Mouse (Mus musculus): Measurements from ENCODE around the gene Chid1.
A peak's percentile ranks its signal among the peaks of the same experiment; 100 is the strongest.

Chid1 gene

GRCm38 (mm10) chr7:141559726-141560325 lies 20.2 kb upstream of the Chid1 start:
- no peak for DNase-seq (ENCODE audit: low spot score in 2 of 2)

DNA sequence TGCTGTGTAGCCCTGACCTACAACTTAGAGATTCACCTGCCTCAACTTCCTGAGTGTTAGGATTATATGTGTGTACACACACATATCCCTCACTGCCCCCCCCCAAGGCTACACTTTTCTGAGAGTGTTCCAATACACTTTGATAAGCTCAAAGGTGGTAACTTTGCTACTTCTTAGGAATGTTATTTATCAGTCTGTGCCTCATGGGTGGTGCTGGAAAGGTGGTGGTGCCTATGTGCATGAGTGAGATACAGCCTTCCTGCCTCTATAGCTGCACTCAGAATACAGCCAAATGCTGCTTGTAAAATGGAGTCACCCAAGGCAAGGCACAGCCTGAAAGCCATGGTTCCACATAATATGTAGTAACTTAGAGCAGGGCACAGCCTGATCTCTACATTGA lies 19.3 kb upstream of the Chid1 start:
- no peak for DNase-seq (ENCODE audit: low spot score in 2 of 2)

GRCm38 (mm10) chr7:141558329-141558776 lies 18.7 kb upstream of the Chid1 start:
- no peak for DNase-seq (ENCODE audit: low spot score in 2 of 2)

DNA sequence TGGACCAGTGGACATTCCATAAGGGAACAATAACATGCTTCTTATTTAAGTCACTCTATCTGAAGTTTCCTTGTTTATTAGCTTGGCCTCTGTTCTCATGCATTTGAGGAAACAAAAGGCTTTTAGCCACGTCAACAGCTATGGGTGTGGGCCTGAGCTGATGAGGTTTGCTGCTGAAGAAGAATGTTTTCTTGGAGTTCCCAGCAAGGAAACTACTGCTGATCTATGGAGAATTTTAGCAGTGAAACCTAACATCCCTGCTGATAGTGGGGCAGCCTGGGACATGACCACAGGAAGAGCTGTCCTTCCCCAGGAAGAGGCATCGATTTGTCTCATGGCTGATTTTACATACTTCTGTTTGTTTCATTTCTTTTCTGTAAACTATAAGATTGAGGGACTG lies 10.8 kb upstream of the Chid1 start:
- DNase-seq (ENCODE audit: low spot score in 2 of 2), result no peak

DNA sequence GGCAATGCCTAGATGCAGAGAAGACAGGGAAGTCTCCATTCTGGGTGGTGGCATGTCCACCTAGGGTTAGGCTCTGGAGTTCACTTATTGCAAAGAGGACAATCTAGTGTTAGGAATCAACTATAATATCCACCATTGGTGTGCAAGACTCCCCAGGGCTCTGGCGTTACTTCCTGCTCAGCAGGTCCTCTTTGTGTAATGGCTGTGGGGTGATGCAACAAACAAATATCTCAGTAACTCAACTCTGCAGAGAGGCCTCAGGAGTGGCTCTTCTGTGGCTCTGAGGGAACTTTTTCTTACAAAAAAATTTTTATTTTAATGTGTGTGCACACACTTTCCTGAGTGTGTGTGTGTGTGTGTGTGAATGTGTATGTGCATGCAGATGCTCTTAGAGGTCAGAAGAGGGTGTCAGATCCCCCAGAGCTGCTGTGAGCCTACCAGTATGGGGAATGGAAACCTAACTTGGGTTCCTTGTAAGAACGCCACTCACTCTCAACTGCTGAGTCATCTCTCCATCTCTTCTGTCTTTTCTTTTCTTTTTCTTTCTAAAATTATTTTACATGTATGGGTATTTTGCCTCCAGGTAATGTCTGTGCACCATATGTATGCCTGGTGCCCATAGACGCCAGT lies 9.9 kb upstream of the Chid1 start:
- DNase-seq (ENCODE audit: low spot score in 2 of 2), result no peak

- no peak for DNase-seq (ENCODE audit: low spot score in 2 of 2)
These were observed 5.0 kb upstream of the Chid1 start for GRCm38 (mm10) chr7:141544654-141545053.

- no peak for DNase-seq (ENCODE audit: low spot score in 2 of 2)
These were observed 2.9 kb upstream of the Chid1 start for GRCm38 (mm10) chr7:141542588-141542987.

- DNase-seq (ENCODE audit: low spot score in 2 of 2), result no peak
These were observed 2.0 kb upstream of the Chid1 start for GRCm38 (mm10) chr7:141541681-141542080.

DNA sequence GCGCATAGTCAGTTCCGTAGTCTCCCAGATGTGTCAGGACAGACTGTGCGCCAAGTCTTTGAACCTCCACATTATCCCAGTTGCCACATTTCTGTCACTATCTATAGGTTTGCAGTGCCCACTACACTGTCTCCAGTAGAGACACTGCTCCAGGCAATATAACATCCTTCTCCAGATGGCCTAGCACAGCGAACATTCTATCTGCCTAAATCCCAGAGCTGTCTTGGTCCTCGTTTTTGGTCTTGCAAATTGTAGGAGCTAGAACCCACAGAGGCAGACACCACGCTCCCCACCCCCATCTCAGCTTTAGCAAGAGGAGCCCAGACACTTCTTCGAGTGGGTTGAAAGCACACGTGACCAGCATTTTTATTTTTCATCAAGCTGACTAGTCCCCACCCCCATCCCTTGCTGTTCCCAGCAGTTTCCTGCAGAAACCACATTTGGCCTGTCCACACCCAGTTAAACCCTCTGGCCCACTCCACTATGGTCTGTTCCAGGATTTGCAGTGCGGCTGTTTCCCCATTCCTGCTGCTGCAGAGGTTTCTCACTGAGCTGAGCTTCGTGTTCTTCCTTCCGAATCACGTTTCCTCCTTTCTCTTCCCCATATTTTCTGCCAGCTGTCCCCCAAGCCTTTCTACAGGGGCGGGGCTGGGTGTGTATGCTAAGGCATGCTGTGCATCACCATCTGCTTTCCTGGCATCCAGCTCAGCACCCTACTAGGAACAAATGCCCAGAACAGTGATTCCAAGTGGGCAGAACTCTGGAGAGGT lies 840 bp upstream of the Chid1 start:
- peak; percentile 43 to 61 for DNase-seq (ENCODE audit: low spot score in 2 of 2)

GRCm38 (mm10) chr7:141538852-141539555 lies 653 bp downstream of the Chid1 start:
- DNase-seq (ENCODE audit: low spot score in 2 of 2), result no peak

DNA sequence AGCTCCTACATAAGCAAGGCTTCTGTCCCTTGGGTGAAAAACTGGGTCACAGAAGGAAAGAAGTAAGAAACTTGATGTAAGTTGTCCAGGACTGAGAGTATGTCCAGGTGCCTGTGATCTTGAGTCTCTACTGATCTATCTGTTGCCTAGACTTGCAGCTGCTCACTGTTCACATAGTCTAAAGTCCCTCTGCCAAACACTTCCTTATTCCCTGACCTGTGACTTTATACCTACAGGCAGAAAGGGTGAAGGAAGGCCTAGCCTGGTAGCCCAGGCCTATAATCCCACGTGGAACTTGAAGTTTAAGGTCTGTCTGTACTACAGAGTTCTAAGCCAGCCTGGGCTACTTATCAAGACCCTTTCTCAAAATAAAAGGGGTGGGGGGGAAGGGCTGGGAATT lies 4.1 kb downstream of the Chid1 start:
- no peak for DNase-seq (ENCODE audit: low spot score in 2 of 2)

- DNase-seq (ENCODE audit: low spot score in 2 of 2), result no peak
These were observed 14.1 kb downstream of the Chid1 start for GRCm38 (mm10) chr7:141525580-141525925.

- DNase-seq (ENCODE audit: low spot score in 2 of 2), result peak; percentile 57 to 63
These were observed 14.7 kb downstream of the Chid1 start for GRCm38 (mm10) chr7:141524760-141525579.

DNA sequence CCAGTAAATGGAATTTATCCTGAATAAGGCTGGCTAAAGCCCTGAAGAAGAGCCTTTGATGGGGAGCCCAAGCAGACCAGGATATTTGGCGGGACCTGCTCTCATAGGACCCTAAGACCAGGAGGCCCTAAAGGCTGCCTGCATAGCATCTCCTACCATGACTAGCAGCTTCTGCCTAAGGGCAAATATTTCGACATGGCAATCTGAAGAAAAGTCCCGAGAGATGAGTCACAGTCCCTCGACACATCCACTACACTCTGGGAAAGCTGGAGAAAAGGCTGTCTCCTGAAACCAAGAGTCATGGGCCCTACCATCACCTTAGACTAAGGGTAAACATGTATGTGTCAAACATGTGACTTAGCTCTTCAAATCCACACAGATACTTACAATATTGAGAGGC lies 15.4 kb downstream of the Chid1 start:
- no peak for DNase-seq (ENCODE audit: low spot score in 2 of 2)

DNA sequence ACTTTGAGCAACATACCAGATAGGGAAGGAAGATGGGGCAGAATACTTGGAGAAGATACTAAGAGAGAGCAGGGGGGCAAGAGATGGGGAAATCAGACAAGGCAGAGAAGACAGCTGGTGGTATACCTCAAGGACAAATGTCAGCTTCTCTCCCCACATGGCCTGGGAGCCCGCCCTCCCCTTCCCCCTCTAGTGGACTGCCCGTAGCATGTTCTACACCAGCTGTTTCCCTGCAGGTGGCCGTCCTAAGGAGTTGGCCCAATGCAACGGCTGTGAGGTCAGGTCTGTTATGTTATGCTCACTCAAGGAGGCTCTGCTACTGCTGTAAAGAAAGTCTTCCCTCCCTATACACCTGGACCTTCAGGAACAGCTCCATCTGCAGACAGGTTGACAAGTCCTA lies 16.6 kb downstream of the Chid1 start:
- no peak for DNase-seq (ENCODE audit: low spot score in 2 of 2)

DNA sequence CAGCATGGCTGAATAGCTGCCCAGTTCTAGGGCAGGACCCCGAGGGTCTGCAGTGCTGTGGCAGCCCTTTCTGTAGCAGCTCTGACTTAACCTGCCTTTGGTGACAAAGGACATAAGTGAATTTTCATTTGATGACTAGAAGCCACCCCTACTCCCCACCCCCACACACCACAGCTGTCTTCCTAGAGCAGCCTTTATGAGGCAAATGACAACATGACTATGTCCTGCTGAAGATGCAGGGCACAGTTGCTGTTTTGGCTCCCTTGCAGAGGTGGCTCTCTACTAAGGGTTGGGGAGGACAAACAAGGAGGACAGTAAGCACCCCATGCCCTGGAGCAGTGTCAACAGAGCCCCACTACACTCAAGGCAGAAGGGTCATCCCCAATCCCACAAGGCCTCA lies 19.9 kb downstream of the Chid1 start:
- no peak for DNase-seq (ENCODE audit: low spot score in 2 of 2)

DNA sequence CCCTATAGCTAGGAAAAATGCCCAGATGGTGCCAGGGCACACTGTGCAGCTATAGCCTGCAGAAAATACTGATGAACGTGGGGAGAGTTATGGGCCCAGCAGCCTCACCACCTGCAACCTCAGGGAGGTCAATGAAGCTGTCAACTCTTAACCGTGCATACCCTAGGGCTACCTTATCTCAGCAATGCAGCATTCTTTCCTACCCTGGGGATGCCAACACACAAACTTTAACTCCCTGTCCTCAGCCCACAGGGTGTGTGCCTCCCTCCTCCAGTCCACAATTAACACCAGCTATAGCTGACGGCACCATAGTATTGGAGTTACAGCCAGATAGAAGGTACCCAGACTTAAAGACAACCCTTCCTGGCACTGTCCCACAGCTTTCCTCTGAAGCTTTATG lies 20.7 kb downstream of the Chid1 start:
- no peak for DNase-seq (ENCODE audit: low spot score in 2 of 2)

- DNase-seq (ENCODE audit: low spot score in 2 of 2), result no peak
These were observed 21.4 kb downstream of the Chid1 start for GRCm38 (mm10) chr7:141518296-141518695.

- no peak for DNase-seq (ENCODE audit: low spot score in 2 of 2)
These were observed 22.0 kb downstream of the Chid1 start for GRCm38 (mm10) chr7:141517638-141518037.

- DNase-seq (ENCODE audit: low spot score in 2 of 2), result no peak
These were observed 28.9 kb downstream of the Chid1 start for GRCm38 (mm10) chr7:141510681-141511191.

- DNase-seq (ENCODE audit: low spot score in 2 of 2), result no peak
These were observed 29.5 kb downstream of the Chid1 start for GRCm38 (mm10) chr7:141510196-141510595.

All from frontal cortex, postnatal 25 days (tissue).